Mouse (Mus musculus): ENCODE measurements around the gene Mvb12b. TPM values are rescaled to one million over a fixed set of nuclear protein-coding genes. Genes with fewer than 3 reads are reported as not detected.

The Mvb12b gene
- total and polyA plus RNA-seq, 3 experiments: 7.2 to 51.4 (median 46.2) TPM

DNA sequence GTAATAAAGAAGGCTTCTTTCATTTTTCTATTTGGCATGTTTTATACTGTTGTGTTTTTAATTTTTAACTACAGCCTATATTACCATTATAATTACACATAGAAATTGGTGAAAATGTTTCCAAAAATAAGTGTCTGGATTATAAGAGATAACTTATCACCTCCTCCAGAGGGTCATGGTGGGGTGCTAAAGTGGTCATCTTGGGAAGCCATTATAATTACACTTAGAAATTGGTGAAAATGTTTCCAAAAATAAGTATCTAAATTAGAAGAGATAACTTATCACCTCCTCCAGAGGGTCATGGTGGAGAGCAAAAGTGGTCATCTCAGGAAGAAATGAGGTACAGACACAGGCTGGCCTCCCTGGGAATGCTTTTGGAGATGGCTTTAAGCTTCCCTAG is 48.5 kb downstream of the Mvb12b start:
- Histone ChIP-seq H3K4me1 (ENCODE audit: insufficient read depth, low read depth, low read length) (peaks cover 75% of the 10 kb centered on the region), H3K36me3 (replicated peaks) (peaks cover 62% of the 10 kb centered on the region), H3K9me3 (replicated peaks) (no peaks in the 10 kb centered on the region), H3K4me3 (ENCODE audit: low read depth, low read length) (peak overlapping the region; percentile 59; the same call in 1 of the 2 replicates), H3K27me3 (ENCODE audit: insufficient read depth, low read length) (no peaks in the 10 kb centered on the region)
- ATAC-seq (ENCODE audit: extremely low read depth, insufficient number of reproducible peaks, low FRiP score, poor library complexity, severe bottlenecking) (no peak), DNase-seq (ENCODE audit: low spot score) (no peak)
- peak; percentile 26; the same call in 1 of the 2 replicates for TF ChIP-seq TAL1 (conservative IDR thresholded peaks at IDR 0.05; ENCODE audit: low read depth, low read length)
- no peak for TF ChIP-seq CTCF (IDR thresholded peaks at IDR 0.05; ENCODE audit: low read depth, low read length)
- TF ChIP-seq GATA1 (IDR thresholded peaks at IDR 0.05; ENCODE audit: borderline replicate concordance, low read length): no peak
- no peak for TF ChIP-seq POLR2AphosphoS5 (IDR thresholded peaks at IDR 0.05; ENCODE audit: insufficient replicate concordance, low read depth, low read length)
- no peak for TF ChIP-seq GATA2 (IDR thresholded peaks at IDR 0.05; ENCODE audit: borderline replicate concordance, low read depth, low read length)

DNA sequence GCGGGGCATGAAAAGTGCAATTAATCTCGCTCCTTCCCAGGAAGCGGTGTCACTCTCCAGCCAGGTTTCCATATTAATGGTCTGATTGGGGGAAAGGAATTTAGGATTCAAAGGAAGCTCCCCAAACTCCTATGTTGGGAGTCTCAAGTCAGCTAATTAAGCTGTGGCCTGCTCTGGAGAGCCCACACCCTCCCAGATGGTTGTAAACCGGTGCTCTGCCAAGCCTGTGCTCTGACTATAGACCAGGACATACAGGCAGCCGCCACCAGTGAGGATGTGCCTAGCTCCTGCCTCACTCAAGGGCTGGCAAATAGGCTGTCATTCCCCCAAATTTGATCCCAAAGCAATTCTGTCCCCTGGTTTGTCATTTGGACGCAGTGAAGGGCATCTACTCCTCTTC is 50.4 kb downstream of the Mvb12b start:
- peaks cover 75% of the 10 kb centered on the region for H3K36me3 ChIP-seq (replicated peaks)
- H3K4me3 ChIP-seq (ENCODE audit: low read depth, low read length): no peak overlapping the region
- no peaks in the 10 kb centered on the region for H3K27me3 ChIP-seq (ENCODE audit: insufficient read depth, low read length)
- H3K9me3 ChIP-seq (replicated peaks): no peaks in the 10 kb centered on the region
- H3K4me1 ChIP-seq (ENCODE audit: insufficient read depth, low read depth, low read length): peaks cover 55% of the 10 kb centered on the region
- DNase-seq (ENCODE audit: low spot score) (no peak), ATAC-seq (ENCODE audit: extremely low read depth, insufficient number of reproducible peaks, low FRiP score, poor library complexity, severe bottlenecking) (no peak)
- TF ChIP-seq GATA1 (IDR thresholded peaks at IDR 0.05; ENCODE audit: borderline replicate concordance, low read length): no peak
- no peak for TF ChIP-seq GATA2 (IDR thresholded peaks at IDR 0.05; ENCODE audit: borderline replicate concordance, low read depth, low read length)
- TF ChIP-seq TAL1 (conservative IDR thresholded peaks at IDR 0.05; ENCODE audit: low read depth, low read length): no peak
- TF ChIP-seq POLR2AphosphoS5 (IDR thresholded peaks at IDR 0.05; ENCODE audit: insufficient replicate concordance, low read depth, low read length): no peak
- no peak for TF ChIP-seq CTCF (IDR thresholded peaks at IDR 0.05; ENCODE audit: low read depth, low read length)

DNA sequence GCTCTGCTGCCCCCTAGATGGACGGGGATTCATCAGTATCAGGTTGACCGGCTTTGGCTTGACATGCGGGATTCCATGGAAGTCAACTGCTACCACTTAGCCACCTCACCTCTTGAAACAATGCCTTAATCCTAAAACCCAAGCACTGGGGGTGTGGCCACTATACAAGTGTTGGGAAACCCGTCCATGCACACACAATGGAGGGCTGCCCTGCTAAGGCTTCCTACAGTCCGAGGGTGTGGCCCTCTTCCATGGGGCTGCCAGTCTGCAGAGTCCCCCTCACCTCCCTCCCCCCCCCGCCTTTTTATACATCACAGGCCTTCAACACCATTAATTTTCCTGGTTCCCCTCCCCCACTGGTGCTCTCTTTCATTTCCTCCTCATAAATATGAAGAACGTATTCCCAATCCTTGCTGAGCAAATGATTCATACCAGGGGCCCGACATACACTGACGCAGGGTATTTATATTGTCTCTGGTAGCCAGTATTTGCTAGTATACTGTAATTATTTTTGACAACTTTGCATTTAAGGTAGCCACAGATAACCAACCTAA is 51.0 kb downstream of the Mvb12b start:
- Histone ChIP-seq H3K4me3 (ENCODE audit: low read depth, low read length) (no peak overlapping the region), H3K4me1 (ENCODE audit: insufficient read depth, low read depth, low read length) (peaks cover 50% of the 10 kb centered on the region), H3K36me3 (replicated peaks) (peaks cover 76% of the 10 kb centered on the region), H3K9me3 (replicated peaks) (no peaks in the 10 kb centered on the region), H3K27me3 (ENCODE audit: insufficient read depth, low read length) (no peaks in the 10 kb centered on the region)
- TF ChIP-seq GATA2 (IDR thresholded peaks at IDR 0.05; ENCODE audit: borderline replicate concordance, low read depth, low read length): no peak
- no peak for TF ChIP-seq TAL1 (conservative IDR thresholded peaks at IDR 0.05; ENCODE audit: low read depth, low read length)
- no peak for TF ChIP-seq GATA1 (IDR thresholded peaks at IDR 0.05; ENCODE audit: borderline replicate concordance, low read length)
- no peak for TF ChIP-seq CTCF (IDR thresholded peaks at IDR 0.05; ENCODE audit: low read depth, low read length)
- TF ChIP-seq POLR2AphosphoS5 (IDR thresholded peaks at IDR 0.05; ENCODE audit: insufficient replicate concordance, low read depth, low read length): no peak
- DNase-seq (ENCODE audit: low spot score): no peak
- ATAC-seq (ENCODE audit: extremely low read depth, insufficient number of reproducible peaks, low FRiP score, poor library complexity, severe bottlenecking): no peak

DNA sequence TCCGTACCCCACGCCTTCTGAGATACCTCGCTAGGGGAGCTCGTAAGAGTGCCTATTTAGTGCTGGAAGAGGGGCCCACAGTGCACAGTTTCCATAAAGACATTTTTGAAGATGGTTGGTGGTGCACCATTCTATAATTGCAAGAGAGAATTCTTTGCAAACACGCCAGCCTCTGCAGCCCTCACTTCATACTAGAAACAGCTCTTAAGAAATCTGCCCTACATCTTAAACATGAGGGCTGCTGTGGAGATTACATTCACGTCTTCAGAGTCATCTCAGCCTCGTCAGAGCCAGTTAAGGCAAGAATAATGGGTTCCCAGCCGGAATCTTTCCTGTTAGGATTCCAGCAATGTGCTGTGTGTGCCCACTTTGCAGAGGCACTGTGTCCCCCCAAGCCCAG is 52.7 kb downstream of the Mvb12b start:
- H3K27me3 ChIP-seq (ENCODE audit: insufficient read depth, low read length): no peaks in the 10 kb centered on the region
- H3K4me3 ChIP-seq (ENCODE audit: low read depth, low read length): no peak overlapping the region
- H3K36me3 ChIP-seq (replicated peaks): peaks cover 79% of the 10 kb centered on the region
- peaks cover 33% of the 10 kb centered on the region for H3K4me1 ChIP-seq (ENCODE audit: insufficient read depth, low read depth, low read length)
- no peak for DNase-seq (ENCODE audit: low spot score)
- TF ChIP-seq CTCF (IDR thresholded peaks at IDR 0.05; ENCODE audit: low read depth, low read length) (no peak), GATA1 (IDR thresholded peaks at IDR 0.05; ENCODE audit: borderline replicate concordance, low read length) (no peak), TAL1 (conservative IDR thresholded peaks at IDR 0.05; ENCODE audit: low read depth, low read length) (no peak), POLR2AphosphoS5 (IDR thresholded peaks at IDR 0.05; ENCODE audit: insufficient replicate concordance, low read depth, low read length) (no peak), GATA2 (IDR thresholded peaks at IDR 0.05; ENCODE audit: borderline replicate concordance, low read depth, low read length) (no peak)
- no peak for ATAC-seq (ENCODE audit: extremely low read depth, insufficient number of reproducible peaks, low FRiP score, poor library complexity, severe bottlenecking)
- no peaks in the 10 kb centered on the region for H3K9me3 ChIP-seq (replicated peaks)

DNA sequence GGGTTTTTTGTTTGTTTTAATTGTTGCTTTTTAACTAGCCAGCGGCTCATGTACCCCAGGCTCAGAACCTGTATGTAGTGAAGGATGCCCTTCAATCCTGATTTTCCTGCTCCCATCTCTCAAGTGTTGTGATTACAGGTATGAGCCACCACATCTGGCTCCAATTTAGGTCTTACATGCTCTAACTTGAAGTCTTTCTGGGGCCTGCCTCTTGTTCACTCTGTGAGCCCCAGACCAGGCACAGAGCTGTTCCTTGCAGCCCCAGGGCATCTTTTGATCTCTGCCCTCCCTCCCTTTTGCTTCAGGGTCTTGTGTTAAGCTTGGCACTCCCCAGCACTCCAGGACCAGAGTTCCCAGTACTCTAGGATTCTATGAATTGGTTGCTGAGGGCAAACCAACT is 53.8 kb downstream of the Mvb12b start:
- ATAC-seq (ENCODE audit: extremely low read depth, insufficient number of reproducible peaks, low FRiP score, poor library complexity, severe bottlenecking) (no peak), DNase-seq (ENCODE audit: low spot score) (no peak)
- H3K4me1 ChIP-seq (ENCODE audit: insufficient read depth, low read depth, low read length): peaks cover 21% of the 10 kb centered on the region
- TF ChIP-seq GATA1 (IDR thresholded peaks at IDR 0.05; ENCODE audit: borderline replicate concordance, low read length): no peak
- TF ChIP-seq TAL1 (conservative IDR thresholded peaks at IDR 0.05; ENCODE audit: low read depth, low read length): no peak
- H3K9me3 ChIP-seq (replicated peaks): no peaks in the 10 kb centered on the region
- no peaks in the 10 kb centered on the region for H3K27me3 ChIP-seq (ENCODE audit: insufficient read depth, low read length)
- H3K4me3 ChIP-seq (ENCODE audit: low read depth, low read length): no peak overlapping the region
- H3K36me3 ChIP-seq (replicated peaks): peaks cover 83% of the 10 kb centered on the region

DNA sequence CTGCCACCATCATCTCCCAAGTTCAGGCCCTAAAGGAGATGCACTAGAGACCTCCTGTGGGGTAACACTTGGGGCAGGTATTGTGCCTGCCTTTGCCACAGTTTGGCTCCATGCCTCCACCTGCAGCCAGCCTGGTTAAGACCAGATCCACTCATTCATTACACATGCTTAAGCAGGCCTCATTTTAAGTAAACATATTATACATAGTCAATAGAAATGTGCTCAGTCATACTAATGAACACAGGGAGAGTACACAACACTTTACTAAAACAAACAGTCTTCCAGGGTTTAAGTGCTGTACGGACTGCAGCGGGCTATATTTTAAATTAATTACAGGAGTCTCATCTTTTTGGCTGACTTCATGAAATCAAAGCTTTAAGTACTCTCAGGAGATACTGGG is 57.9 kb downstream of the Mvb12b start:
- ATAC-seq (ENCODE audit: extremely low read depth, insufficient number of reproducible peaks, low FRiP score, poor library complexity, severe bottlenecking) (no peak), DNase-seq (ENCODE audit: low spot score) (no peak)
- Histone ChIP-seq H3K36me3 (replicated peaks) (peaks cover 85% of the 10 kb centered on the region), H3K9me3 (replicated peaks) (no peaks in the 10 kb centered on the region), H3K4me3 (ENCODE audit: low read depth, low read length) (no peak overlapping the region), H3K27me3 (ENCODE audit: insufficient read depth, low read length) (no peaks in the 10 kb centered on the region), H3K4me1 (ENCODE audit: insufficient read depth, low read depth, low read length) (peaks cover 19% of the 10 kb centered on the region)
- TF ChIP-seq GATA2 (IDR thresholded peaks at IDR 0.05; ENCODE audit: borderline replicate concordance, low read depth, low read length): no peak
- TF ChIP-seq GATA1 (IDR thresholded peaks at IDR 0.05; ENCODE audit: borderline replicate concordance, low read length): no peak

DNA sequence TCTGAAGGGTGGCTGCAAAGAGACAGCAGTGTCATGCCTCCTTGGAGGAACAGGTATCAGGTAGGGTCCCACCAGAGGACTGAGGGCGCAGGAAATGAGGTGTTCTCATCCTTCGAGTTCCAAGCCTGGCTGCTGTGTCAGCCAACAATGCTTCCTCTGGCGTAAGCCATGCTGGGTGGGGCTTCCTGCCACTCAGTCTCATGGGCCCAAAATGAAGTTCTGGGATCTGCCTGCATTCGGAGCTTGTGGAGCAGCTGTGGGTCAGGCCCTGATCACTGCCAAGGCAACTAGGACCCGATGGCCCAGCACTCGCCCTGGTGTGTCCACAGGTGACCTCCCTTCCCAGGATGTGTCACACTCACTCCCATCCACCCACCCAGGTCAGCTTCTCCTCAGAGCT is 61.0 kb downstream of the Mvb12b start:
- Histone ChIP-seq H3K4me3 (ENCODE audit: low read depth, low read length) (no peak overlapping the region), H3K27me3 (ENCODE audit: insufficient read depth, low read length) (no peaks in the 10 kb centered on the region), H3K4me1 (ENCODE audit: insufficient read depth, low read depth, low read length) (peaks cover 27% of the 10 kb centered on the region), H3K36me3 (replicated peaks) (peaks cover 90% of the 10 kb centered on the region), H3K9me3 (replicated peaks) (no peaks in the 10 kb centered on the region)
- ATAC-seq (ENCODE audit: extremely low read depth, insufficient number of reproducible peaks, low FRiP score, poor library complexity, severe bottlenecking) (no peak), DNase-seq (ENCODE audit: low spot score) (no peak)
- no peak for TF ChIP-seq GATA2 (IDR thresholded peaks at IDR 0.05; ENCODE audit: borderline replicate concordance, low read depth, low read length)
- TF ChIP-seq TAL1 (conservative IDR thresholded peaks at IDR 0.05; ENCODE audit: low read depth, low read length): no peak
- no peak for TF ChIP-seq POLR2AphosphoS5 (IDR thresholded peaks at IDR 0.05; ENCODE audit: insufficient replicate concordance, low read depth, low read length)
- no peak for TF ChIP-seq CTCF (IDR thresholded peaks at IDR 0.05; ENCODE audit: low read depth, low read length)
- no peak for TF ChIP-seq GATA1 (IDR thresholded peaks at IDR 0.05; ENCODE audit: borderline replicate concordance, low read length)
